Mouse (Mus musculus): ENCODE data around the gene Ofcc1.

DNA sequence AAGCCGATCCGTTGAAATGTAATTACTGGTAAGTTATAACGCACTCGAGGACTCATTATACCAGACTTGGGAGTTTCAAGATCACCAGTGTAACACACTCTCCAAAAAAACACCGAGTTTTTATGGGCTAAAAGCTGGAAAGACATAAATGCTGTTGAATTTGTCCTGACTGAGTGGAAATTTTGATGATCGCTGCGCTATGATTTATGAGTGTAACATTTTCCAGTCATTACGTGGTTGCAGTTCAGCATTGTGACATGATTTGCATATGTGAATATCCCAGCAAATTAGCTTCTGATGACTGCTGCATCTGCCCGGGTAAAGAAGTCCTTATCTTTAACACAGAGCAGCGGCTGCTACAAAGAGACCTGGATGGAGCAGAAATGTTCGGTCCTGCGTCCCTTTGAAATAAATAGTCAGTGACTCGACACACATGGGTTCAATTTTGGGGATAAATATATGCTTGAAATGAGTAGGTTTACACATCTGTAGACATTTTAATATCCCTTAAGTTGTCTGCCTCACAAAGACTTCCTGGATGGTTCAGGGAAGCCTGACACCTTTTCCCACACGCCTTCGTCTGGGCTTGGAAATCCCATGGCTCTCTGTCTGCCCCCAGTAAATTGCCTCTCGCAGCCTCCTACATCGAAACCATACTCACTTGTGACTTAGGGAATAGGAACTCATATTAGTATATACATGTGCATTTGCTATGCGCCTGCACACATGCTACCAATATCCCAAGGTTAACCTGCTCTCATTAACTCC lies 381.8 kb downstream of the Ofcc1 start:
- TF ChIP-seq POLR2A (IDR thresholded peaks at IDR 0.05; ENCODE audit: low read depth, low read length) (no peak), CTCF (conservative IDR thresholded peaks at IDR 0.05; ENCODE audit: insufficient read depth, insufficient read length, low read depth, low read length) (no peak)
